Mouse (Mus musculus): ENCODE results near the gene Prtn3. TPM values are rescaled to one million over a fixed set of nuclear protein-coding genes. Genes with fewer than 3 reads are reported as not detected.

The Prtn3 gene
- total RNA-seq, 1 experiment from 2014 or later, result 1.0 TPM

DNA sequence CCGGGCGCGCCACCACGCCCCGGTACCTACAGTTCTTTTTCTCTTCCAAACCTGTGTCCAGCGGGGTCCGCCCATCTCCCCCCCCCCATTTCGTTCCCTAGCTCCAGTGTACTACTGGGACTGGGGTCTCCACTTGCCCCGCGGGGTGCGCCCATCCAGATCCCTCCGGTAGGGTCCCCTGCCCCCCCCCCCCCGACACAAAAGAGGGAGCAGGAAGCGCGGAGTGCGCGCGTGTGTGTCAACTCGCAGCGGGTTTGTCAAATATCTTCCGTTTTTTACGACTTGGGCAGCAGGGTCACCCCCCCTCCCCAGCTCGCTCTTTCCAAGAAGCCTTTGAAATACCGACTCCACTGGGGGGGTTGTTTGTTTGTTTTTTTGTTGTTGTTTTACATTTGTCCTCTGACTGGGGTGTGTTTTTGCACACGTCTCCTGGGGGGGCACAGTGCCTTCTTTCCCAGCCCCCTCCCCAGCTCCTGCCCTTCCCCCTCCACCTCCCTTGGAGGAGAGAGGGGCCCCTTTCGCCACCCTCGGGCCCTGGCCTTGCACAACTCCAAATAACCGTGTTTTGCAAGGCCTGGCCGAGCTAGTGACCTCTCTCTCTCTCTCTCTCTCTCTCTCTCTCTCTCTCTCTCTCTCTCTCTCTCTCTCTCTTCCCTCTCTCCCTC is 53.9 kb downstream of the Prtn3 start:
- peak; percentile 77 for DNase-seq

DNA sequence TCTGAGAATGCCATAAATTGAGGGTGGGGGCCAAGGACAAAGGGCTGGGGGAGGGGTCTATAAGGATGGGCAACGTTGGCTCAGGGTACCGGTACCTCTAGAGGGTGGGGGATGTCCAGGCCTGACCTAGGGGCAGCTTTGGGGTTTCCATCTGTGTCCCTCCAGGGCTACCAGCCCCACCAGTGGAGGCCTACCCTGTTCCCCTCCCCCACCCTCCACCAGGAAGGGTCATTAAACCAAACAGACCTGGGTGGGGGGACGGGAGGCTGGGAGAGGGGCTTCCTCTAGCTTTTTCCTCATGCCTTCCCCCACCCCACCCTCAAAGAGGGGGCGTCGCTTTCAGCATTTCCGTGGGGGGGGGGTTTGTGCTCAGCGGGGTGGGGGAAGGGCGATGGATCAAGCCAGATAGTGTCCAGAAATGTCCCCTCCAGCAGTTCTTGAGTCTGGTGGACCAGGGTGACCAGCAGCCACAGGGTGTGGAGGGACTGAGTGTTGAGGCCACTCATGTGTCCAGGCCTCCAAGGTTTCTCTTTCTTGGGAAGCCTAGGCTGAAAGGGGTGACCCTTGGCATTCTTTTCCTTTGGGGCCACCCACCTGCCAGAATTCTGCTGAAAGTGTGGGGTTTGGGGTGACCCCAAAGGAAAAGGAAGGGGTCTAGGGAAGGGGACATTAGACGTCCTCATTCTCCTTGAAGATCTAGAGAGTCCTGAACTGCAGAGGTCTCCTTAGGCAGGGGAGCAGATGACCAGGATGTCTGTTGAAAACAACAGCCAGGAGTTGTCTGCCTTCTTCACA is 54.8 kb downstream of the Prtn3 start:
- DNase-seq, result no peak

DNA sequence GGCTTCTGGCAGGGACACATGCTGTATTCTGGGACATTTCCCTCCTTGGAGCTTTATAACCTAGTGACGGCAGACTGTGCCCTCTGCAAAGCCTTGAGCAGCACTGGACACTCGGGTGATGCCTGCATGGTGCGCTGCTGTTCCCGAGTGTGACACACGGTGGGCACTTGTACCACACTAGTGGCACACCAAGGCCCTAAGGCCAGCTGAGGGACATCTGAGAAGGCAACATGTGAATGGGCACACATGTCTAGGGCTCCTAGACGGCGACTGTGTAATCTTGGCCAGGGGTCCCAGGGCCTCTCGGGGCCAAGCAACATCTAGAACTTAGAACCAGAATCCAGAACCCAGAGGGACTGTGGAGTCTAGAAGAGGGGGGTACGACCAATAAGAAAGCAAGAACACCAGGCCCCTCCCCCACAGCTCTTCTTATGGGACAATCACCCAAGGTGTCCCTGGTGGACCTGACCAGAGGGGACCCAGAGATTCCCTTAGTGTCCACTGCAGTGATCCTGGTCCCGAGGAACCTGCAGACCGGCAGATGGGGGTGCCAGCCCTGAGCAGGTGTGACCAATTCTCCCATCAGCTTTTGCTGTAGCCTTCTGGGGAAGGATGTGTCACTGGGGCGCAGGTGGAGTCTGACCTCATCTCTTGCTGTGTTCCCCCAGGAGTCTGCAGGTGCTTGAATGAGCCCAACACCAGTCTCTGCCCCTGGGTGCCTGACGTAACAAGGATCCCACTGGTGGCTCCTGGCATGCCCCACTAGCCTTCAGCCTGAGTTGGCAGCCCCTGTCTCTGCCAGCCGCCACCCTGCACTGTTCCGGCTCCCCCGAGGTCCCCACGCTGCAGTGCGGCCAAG is 55.9 kb downstream of the Prtn3 start:
- no peak for DNase-seq

DNA sequence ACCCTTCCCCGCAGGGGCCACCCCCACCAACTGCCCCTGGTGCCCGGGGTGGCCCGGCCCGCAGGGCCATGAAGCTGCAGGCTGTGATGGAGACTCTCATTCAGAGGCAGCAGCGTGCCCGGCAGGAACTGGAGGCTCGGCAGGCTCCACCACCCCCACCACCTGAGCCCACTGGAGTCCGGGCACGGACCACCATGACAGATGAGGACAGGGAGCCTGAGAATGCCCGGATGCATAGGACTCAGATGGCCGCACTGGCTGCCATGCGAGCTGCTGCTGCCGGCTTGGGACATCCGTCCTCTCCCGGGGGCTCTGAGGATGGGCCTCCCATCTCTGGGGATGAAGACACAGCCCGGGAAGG is 56.5 kb downstream of the Prtn3 start:
- no peak for DNase-seq

DNA sequence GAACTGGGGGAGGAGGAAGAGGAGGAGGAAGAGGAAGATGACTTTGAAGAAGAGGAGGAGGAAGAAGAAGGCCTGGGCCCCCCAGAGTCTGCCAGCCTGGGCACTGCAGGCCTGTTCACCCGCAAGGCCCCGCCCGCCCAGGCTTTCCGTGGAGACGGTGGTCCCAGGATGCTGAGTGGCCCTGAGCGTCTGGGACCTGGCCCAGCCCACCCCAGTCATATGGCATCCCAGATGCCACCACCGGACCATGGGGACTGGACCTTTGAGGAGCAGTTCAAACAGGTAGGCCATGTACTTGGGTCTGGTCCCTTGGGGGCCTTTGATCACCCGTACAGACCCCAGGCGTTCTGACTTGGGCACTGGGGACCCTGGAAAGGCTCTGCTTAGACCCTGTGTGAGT is 57.5 kb downstream of the Prtn3 start:
- DNase-seq, result no peak

DNA sequence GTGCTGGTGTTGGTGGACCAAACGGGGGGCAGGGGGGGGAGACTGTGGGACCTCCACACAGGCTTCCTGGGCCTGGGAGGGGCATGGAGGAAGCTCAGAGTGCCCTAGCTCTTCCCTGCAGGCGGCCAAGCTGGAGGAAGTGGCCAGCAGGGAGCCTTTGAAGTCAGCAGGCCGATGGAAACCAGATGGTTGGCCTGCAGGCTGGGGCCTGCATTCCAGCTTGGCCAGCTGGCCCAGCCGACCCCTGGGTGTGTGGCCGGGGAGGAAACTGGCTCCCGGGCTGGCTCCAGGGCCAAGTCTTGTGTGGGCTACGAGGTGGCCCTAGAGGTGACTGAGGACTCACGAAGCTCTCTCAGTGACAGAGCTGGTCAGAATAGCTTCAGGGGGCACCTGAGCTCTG is 58.5 kb downstream of the Prtn3 start:
- DNase-seq, result peak; percentile 66

Small RNAs within 50 kb of the gene (microRNA-seq; reads per million reads assigned to microRNA genes)
- gene Mir6910, result 0 reads per million in 2 experiments

Other genes with a start within 250 kb of the Prtn3 start
- 4.0 and 4.8 TPM in 2 replicates for gene Shc2, start 236.6 kb upstream of the Prtn3 start, total RNA-seq (2021)
- not detected in 2 replicates for gene Odf3l2, start 228.7 kb upstream of the Prtn3 start, total RNA-seq (2021)
- gene Madcam1, start 209.9 kb upstream of the Prtn3 start, total RNA-seq (2021), result 6.8 TPM in 1 of 2 replicates, not detected in the other
- 27.8 and 34.1 TPM in 2 replicates for gene Tpgs1, start 205.1 kb upstream of the Prtn3 start, total RNA-seq (2021)
- gene Cdc34, start 192.3 kb upstream of the Prtn3 start, total RNA-seq (2021), result 79.1 and 82.4 TPM in 2 replicates
- 0.89 and 1.1 TPM in 2 replicates for gene Gzmm, start 185.5 kb upstream of the Prtn3 start, total RNA-seq (2021)
- gene Bsg, start 170.0 kb upstream of the Prtn3 start, total RNA-seq (2021), result 598 and 707 TPM in 2 replicates
- gene Hcn2, start 157.8 kb upstream of the Prtn3 start, total RNA-seq (2021), result 7.1 and 10.6 TPM in 2 replicates
- gene Polrmt, start 127.9 kb upstream of the Prtn3 start, total RNA-seq (2021), result 59.2 and 65.4 TPM in 2 replicates
- not detected in 2 replicates for gene Fgf22, start 119.4 kb upstream of the Prtn3 start, total RNA-seq (2021)
- gene Rnf126, start 107.5 kb upstream of the Prtn3 start, total RNA-seq (2021), result 54.7 and 56.5 TPM in 2 replicates
- 5.5 and 6.4 TPM in 2 replicates for gene Fstl3, start 97.2 kb upstream of the Prtn3 start, total RNA-seq (2021)
- gene Prss57, start 83.5 kb upstream of the Prtn3 start, total RNA-seq (2021), result not detected in 2 replicates
- 77.9 and 78.3 TPM in 2 replicates for gene Palm, start 80.9 kb upstream of the Prtn3 start, total RNA-seq (2021)
- gene Misp, start 53.5 kb upstream of the Prtn3 start, total RNA-seq (2021), result 0.26 TPM in 2 replicates
- gene Ptbp1, start 20.0 kb upstream of the Prtn3 start, total RNA-seq (2021), result 291 and 302 TPM in 2 replicates
- gene Plppr3, start 158 bp downstream of the Prtn3 start, total RNA-seq (2021), result 0.93 and 2.2 TPM in 2 replicates
- gene Elane, start 11.8 kb downstream of the Prtn3 start, total RNA-seq (2021), result 0.70 TPM in 1 of 2 replicates, not detected in the other
- gene Cfd, start 16.4 kb downstream of the Prtn3 start, total RNA-seq (2021), result 561 and 750 TPM in 2 replicates
- 32.0 and 38.4 TPM in 2 replicates for gene Med16, start 34.4 kb downstream of the Prtn3 start, total RNA-seq (2021)
- gene Gm26602, start 36.4 kb downstream of the Prtn3 start, total RNA-seq (2021), result not detected in 2 replicates
- 0.98 and 1.5 TPM in 2 replicates for gene Kiss1r, start 42.5 kb downstream of the Prtn3 start, total RNA-seq (2021)
- gene R3hdm4, start 46.7 kb downstream of the Prtn3 start, total RNA-seq (2021), result 75.8 and 82.8 TPM in 2 replicates
- gene Arid3a, start 52.6 kb downstream of the Prtn3 start, total RNA-seq (2021), result 5.9 and 6.9 TPM in 2 replicates
- 30.3 and 36.6 TPM in 2 replicates for gene Wdr18, start 85.7 kb downstream of the Prtn3 start, total RNA-seq (2021)
- not detected in 2 replicates for gene Grin3b, start 96.2 kb downstream of the Prtn3 start, total RNA-seq (2021)
- gene Tmem259, start 109.9 kb downstream of the Prtn3 start, total RNA-seq (2021), result 141 and 157 TPM in 2 replicates
- 40.2 and 55.9 TPM in 2 replicates for gene Cnn2, start 114.1 kb downstream of the Prtn3 start, total RNA-seq (2021)
- gene Abca7, start 122.0 kb downstream of the Prtn3 start, total RNA-seq (2021), result 18.7 and 20.7 TPM in 2 replicates
- 6.3 and 27.9 TPM in 2 replicates for gene Arhgap45, start 142.2 kb downstream of the Prtn3 start, total RNA-seq (2021)
- 98.8 and 108 TPM in 2 replicates for gene Polr2e, start 165.3 kb downstream of the Prtn3 start, total RNA-seq (2021)
- 1,329 and 1,354 TPM in 2 replicates for gene Gpx4, start 172.7 kb downstream of the Prtn3 start, total RNA-seq (2021)
- 52.8 and 52.9 TPM in 2 replicates for gene Sbno2, start 231.1 kb downstream of the Prtn3 start, total RNA-seq (2021)
- 138 and 147 TPM in 2 replicates for gene Stk11, start 241.3 kb downstream of the Prtn3 start, total RNA-seq (2021)